ENCODE assay signal across 25 mouse cellular contexts in genomic region chr11:36246152-36246551, GRCm38 (mm10).
DNase-seq lines count a peak whose midpoint lies in the region; ATAC-seq and TF ChIP-seq lines count a peak whose summit lies in the region.
"Had no signal": no experiment of that assay in that cellular context is flagged by ENCODE, and none has a peak within 500 bp of the region (broad histone marks: within the 10 kb centered on the region; RNA-seq: fewer than 3 reads in every experiment).

No protein-coding gene starts in this region.

- TF ChIP-seq CTCF in forebrain, postnatal 0 days (IDR thresholded peaks at IDR 0.05; ENCODE audit: low read depth): peak; percentile 27; the same call in 1 of the 2 replicates
- TF ChIP-seq CTCF in lung, embryonic 14.5 days (IDR thresholded peaks at IDR 0.05; ENCODE audit: low read depth): no peak
- peak; percentile 13; the same call in 1 of the 2 replicates for TF ChIP-seq CTCF in cortical plate, adult 2 months (IDR thresholded peaks at IDR 0.05; ENCODE audit: extremely low read depth, insufficient read depth, low read length)

- TF ChIP-seq POLR2A in cortical plate, adult 2 months (IDR thresholded peaks at IDR 0.05; ENCODE audit: extremely low read depth, insufficient read depth, low read length): no peak

- no peak for ATAC-seq in forebrain, postnatal 0 days
- no peak for ATAC-seq in forebrain, embryonic 11.5 days (replicated peaks; ENCODE audit: low FRiP score)
- no peak for ATAC-seq in lung, embryonic 14.5 days (ENCODE audit: insufficient read depth)
- ATAC-seq in erythroblast, adult 5-6 weeks (replicated peaks; ENCODE audit: low FRiP score, poor library complexity, severe bottlenecking): no peak
- ATAC-seq: CD4-positive, CD25-positive, alpha-beta regulatory T cell, adult 4 months; forebrain, embryonic 16.5 days; hindbrain, embryonic 16.5 days; midbrain, embryonic 13.5 days had no signal

- H3K4me3 ChIP-seq in forebrain, postnatal 0 days (ENCODE audit: low read depth, low read length): no peak overlapping the region
- H3K4me3 ChIP-seq in forebrain, embryonic 11.5 days (ENCODE audit: low read depth, low read length): no peak overlapping the region
- no peak overlapping the region for H3K4me3 ChIP-seq in lung, embryonic 14.5 days (ENCODE audit: low read depth, low read length)
- H3K4me3 ChIP-seq in cortical plate, adult 2 months (ENCODE audit: insufficient read depth, low read length): no peak overlapping the region
- H3K4me3 ChIP-seq: embryonic facial prominence, embryonic 12.5 days; heart, embryonic 13.5 days; limb, embryonic 13.5 days; liver, embryonic 13.5 days; midbrain, embryonic 13.5 days; myocyte had no signal

- H3K9ac ChIP-seq in forebrain, postnatal 0 days: no peak overlapping the region
- H3K9ac ChIP-seq in forebrain, embryonic 11.5 days (ENCODE audit: low read length): no peak overlapping the region
- H3K9ac ChIP-seq in lung, embryonic 14.5 days: no peak overlapping the region
- H3K9ac ChIP-seq: embryonic facial prominence, embryonic 12.5 days; heart, embryonic 13.5 days; limb, embryonic 13.5 days; liver, embryonic 13.5 days; midbrain, embryonic 13.5 days had no signal

- WGBS in forebrain, postnatal 0 days: 85% methylated on average over 3 of the region's 3 CpGs
- WGBS in forebrain, embryonic 11.5 days: 89% methylated on average over 3 of the region's 3 CpGs
- WGBS in lung, embryonic 14.5 days: 73% methylated on average over 3 of the region's 3 CpGs

- no peak overlapping the region for H3K27ac ChIP-seq in forebrain, postnatal 0 days (ENCODE audit: low read depth, low read length)
- H3K27ac ChIP-seq in forebrain, embryonic 11.5 days (ENCODE audit: low read depth, low read length): no peak overlapping the region
- H3K27ac ChIP-seq in lung, embryonic 14.5 days (ENCODE audit: low read depth): no peak overlapping the region
- H3K27ac ChIP-seq in cortical plate, adult 2 months (ENCODE audit: insufficient read depth, low read length): no peak overlapping the region
- H3K27ac ChIP-seq: embryonic facial prominence, embryonic 12.5 days; heart, embryonic 13.5 days; limb, embryonic 13.5 days; liver, embryonic 13.5 days; midbrain, embryonic 13.5 days had no signal

- no peaks in the 10 kb centered on the region for H3K27me3 ChIP-seq in forebrain, postnatal 0 days (ENCODE audit: insufficient read depth, low read length)
- no peaks in the 10 kb centered on the region for H3K27me3 ChIP-seq in forebrain, embryonic 11.5 days (ENCODE audit: control insufficient read depth, insufficient read depth, low read length)
- no peaks in the 10 kb centered on the region for H3K27me3 ChIP-seq in lung, embryonic 14.5 days (ENCODE audit: insufficient read depth, low read length)
- H3K27me3 ChIP-seq: embryonic facial prominence, embryonic 12.5 days; limb, embryonic 13.5 days; liver, embryonic 13.5 days; midbrain, embryonic 13.5 days had no signal

- no peaks in the 10 kb centered on the region for H3K36me3 ChIP-seq in forebrain, postnatal 0 days (ENCODE audit: insufficient read depth)
- no peaks in the 10 kb centered on the region for H3K36me3 ChIP-seq in forebrain, embryonic 11.5 days (ENCODE audit: control insufficient read depth, insufficient read depth, low read length)
- no peaks in the 10 kb centered on the region for H3K36me3 ChIP-seq in lung, embryonic 14.5 days (ENCODE audit: insufficient read depth)
- H3K36me3 ChIP-seq: embryonic facial prominence, embryonic 12.5 days; heart, embryonic 13.5 days; limb, embryonic 13.5 days; liver, embryonic 13.5 days; midbrain, embryonic 13.5 days had no signal

- DNase-seq in forebrain, postnatal 0 days: no peak
- no peak for DNase-seq in forebrain, embryonic 11.5 days (ENCODE audit: low spot score)
- peak; percentile 12 for DNase-seq in kidney, adult 9 months
- no peak for DNase-seq in kidney, postnatal 25 days
- peak; percentile 57 for DNase-seq in lung, embryonic 14.5 days
- DNase-seq in lung, postnatal 14 days: no peak
- DNase-seq: adrenal gland, postnatal 36 days; cerebellum, adult 2 months; cerebellum, postnatal 36 days; heart, postnatal 4 days; liver, embryonic 13.5 days; lung, postnatal 10 days; right cerebral cortex, postnatal 14 days; thymus, adult 18-20 months; thymus, postnatal 4 days had no signal

- peaks cover 6% of the 10 kb centered on the region for H3K4me1 ChIP-seq in forebrain, postnatal 0 days (ENCODE audit: insufficient read depth)
- peaks cover 4% of the 10 kb centered on the region; the same call in 1 of the 2 replicates for H3K4me1 ChIP-seq in forebrain, embryonic 11.5 days (replicated peaks; ENCODE audit: control insufficient read depth, insufficient read depth, low read length)
- no peaks in the 10 kb centered on the region for H3K4me1 ChIP-seq in lung, embryonic 14.5 days (ENCODE audit: insufficient read depth)
- peaks cover 6% of the 10 kb centered on the region for H3K4me1 ChIP-seq in cortical plate, adult 2 months (ENCODE audit: control insufficient read depth, insufficient read depth, low read length)
- H3K4me1 ChIP-seq: liver, embryonic 13.5 days had no signal

- H3K4me2 ChIP-seq in forebrain, postnatal 0 days (ENCODE audit: low read depth): no peak overlapping the region
- no peak overlapping the region for H3K4me2 ChIP-seq in forebrain, embryonic 11.5 days (ENCODE audit: low read depth, low read length, severe bottlenecking)
- no peak overlapping the region for H3K4me2 ChIP-seq in lung, embryonic 14.5 days
- H3K4me2 ChIP-seq: embryonic facial prominence, embryonic 12.5 days; heart, embryonic 13.5 days; limb, embryonic 13.5 days; liver, embryonic 13.5 days; midbrain, embryonic 13.5 days had no signal

- no peaks in the 10 kb centered on the region for H3K9me3 ChIP-seq in forebrain, postnatal 0 days (ENCODE audit: low read length)
- no peaks in the 10 kb centered on the region for H3K9me3 ChIP-seq in forebrain, embryonic 11.5 days (ENCODE audit: control insufficient read depth, low read length)
- no peaks in the 10 kb centered on the region for H3K9me3 ChIP-seq in lung, embryonic 14.5 days (ENCODE audit: low read depth, low read length)
- H3K9me3 ChIP-seq: embryonic facial prominence, embryonic 12.5 days; heart, embryonic 13.5 days; limb, embryonic 13.5 days; liver, embryonic 13.5 days; midbrain, embryonic 13.5 days had no signal

Comparison
In these comparisons a context has a peak if more than half of its experiments do, and no peak if none do; other contexts are left out.
1. DNase-seq: peak in kidney, adult 9 months (single experiment) and lung, embryonic 14.5 days (single experiment); none in forebrain, postnatal 0 days (single experiment), forebrain, embryonic 11.5 days (single experiment), kidney, postnatal 25 days (0 of 2) and lung, postnatal 14 days (single experiment).